Mouse (Mus musculus) liver, postnatal 0 days (tissue): ENCODE data around the gene Arhgef18. TPM values are rescaled to one million over a fixed set of nuclear protein-coding genes. Genes with fewer than 3 reads are reported as not detected.

Experiments used
- ATAC-seq: fragments of 200-750 bp; cut with Nextera tagmentation; 2 replicates; pipeline ENCODE4 v1.8.0; 2017; ENCODE audit warnings: mild to moderate bottlenecking, moderate library complexity
- DNase-seq: peaks from one replicate; pipeline ENCODE4 v3.0.0-alpha.2; 2016
- H3K27ac ChIP-seq: fragments of 300-500 bp; sonication (generic); 2 replicates; pipeline ENCODE4 v1.5.1; 2014; ENCODE audit warnings: antibody characterized with exemption, moderate library complexity, mild to moderate bottlenecking, low read depth
- H3K27me3 ChIP-seq: fragments of 300-500 bp; sonication (generic); 2 replicates; pipeline ENCODE4 v1.6.1; 2014; ENCODE audit warnings: low read length, control low read depth, mixed read lengths; ENCODE audit not compliant: insufficient read depth
- H3K36me3 ChIP-seq: fragments of 300-500 bp; sonication (generic); replicated peaks from 2 replicates; pipeline ENCODE4 v1.6.1; 2014; ENCODE audit warnings: mild to moderate bottlenecking, control low read depth, low read length, moderate library complexity, mixed read lengths; ENCODE audit not compliant: insufficient read depth
- H3K4me1 ChIP-seq: fragments of 300-500 bp; sonication (generic); 2 replicates; pipeline ENCODE4 v1.6.1; 2014; ENCODE audit warnings: antibody characterized with exemption, mild to moderate bottlenecking, control low read depth; ENCODE audit not compliant: insufficient read depth
- H3K4me2 ChIP-seq: fragments of 300-500 bp; sonication (generic); 2 replicates; pipeline ENCODE4 v1.6.1; 2014; ENCODE audit warnings: low read depth, mild to moderate bottlenecking, low read length, moderate library complexity, mixed read lengths
- H3K4me3 ChIP-seq: fragments of 300-500 bp; sonication (generic); 2 replicates; pipeline ENCODE4 v1.5.1; 2014; ENCODE audit warnings: low read depth, low read length
- H3K9ac ChIP-seq: fragments of 300-500 bp; sonication (generic); replicated peaks from 2 replicates; pipeline ENCODE4 v1.6.1; 2014; ENCODE audit warnings: mild to moderate bottlenecking, moderate library complexity
- H3K9me3 ChIP-seq: fragments of 300-500 bp; sonication (generic); 2 replicates; pipeline ENCODE4 v1.6.1; 2016; ENCODE audit warnings: mild to moderate bottlenecking, control low read depth, low read length, mixed read lengths
- CTCF ChIP-seq: sonication (generic); IDR thresholded peaks from 2 replicates; pipeline ENCODE4 v1.5.1; 2016; ENCODE audit warnings: antibody characterized with exemption, low read depth
- EP300 ChIP-seq: IDR thresholded peaks from 2 replicates; pipeline ENCODE4 v1.6.1; 2016; ENCODE audit warnings: antibody characterized with exemption, low read depth, mild to moderate bottlenecking
- WGBS: fragments of 180-500 bp; shearing (Covaris S2); extraction: QIAGEN DNeasy Blood & Tissue Kit; methylation state at CpG from one replicate; pipeline ENCODE4 v1.1.7; 2014; ENCODE audit not compliant: insufficient replicate concordance; 5-methylcytosine and 5-hydroxymethylcytosine counted together
- polyA plus RNA-seq: library from polyadenylated mRNA; unstranded; fragments of >200 nt; fragmentation: Nextera tagmentation; extraction: Ambion mirVana; gene quantifications from 2 replicates; pipeline ENCODE4 v1.2.1, GENCODE M21; 2015

Arhgef18 gene
- polyA plus RNA-seq, 1 experiment from 2014 or later = 1.9 TPM

GRCm38 (mm10) chr8:3467886-3468545 lies 75.2 kb downstream of the Arhgef18 start:
- no peaks in the 10 kb centered on the region for H3K9me3 ChIP-seq
- no peak for ATAC-seq
- H3K27me3 ChIP-seq = no peaks in the 10 kb centered on the region
- DNase-seq = no peak
- H3K4me2 ChIP-seq = peak overlapping the region; percentile 78
- H3K4me1 ChIP-seq = peaks cover 6% of the 10 kb centered on the region; the same call in 1 of the 2 replicates
- peak overlapping the region; percentile 71 for H3K9ac ChIP-seq
- peak overlapping the region; percentile 88 for H3K27ac ChIP-seq
- WGBS = 45% methylated on average over 9 of the region's 9 CpGs
- peak overlapping the region; percentile 53 for H3K4me3 ChIP-seq
- no peaks in the 10 kb centered on the region for H3K36me3 ChIP-seq
- TF ChIP-seq EP300 (no peak), CTCF (no peak)

DNA sequence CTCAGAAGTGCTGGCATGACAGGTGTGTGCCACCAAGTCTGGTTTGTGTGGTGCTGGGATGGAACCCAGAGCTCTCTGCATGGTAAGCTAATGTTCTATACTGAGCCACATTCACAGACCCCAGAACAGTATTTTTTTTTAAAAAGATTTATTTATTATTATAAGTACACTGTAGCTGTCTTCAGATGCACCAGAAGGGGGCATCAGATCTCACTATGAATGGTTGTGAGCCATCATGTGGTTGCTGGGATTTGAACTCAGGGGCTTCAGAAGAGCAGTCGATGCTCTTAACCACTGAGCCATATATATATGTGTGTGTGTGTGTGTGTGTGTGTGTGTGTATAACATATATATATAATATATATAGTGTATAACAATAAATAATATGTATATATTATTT lies 76.0 kb downstream of the Arhgef18 start:
- Histone ChIP-seq H3K9me3 (no peaks in the 10 kb centered on the region), H3K9ac (no peak overlapping the region), H3K27ac (0 out of 2 replicates have a peak overlapping the region, but pooled peaks have one; percentile 88), H3K36me3 (no peaks in the 10 kb centered on the region), H3K4me1 (peaks cover 6% of the 10 kb centered on the region; the same call in 1 of the 2 replicates), H3K4me3 (no peak overlapping the region), H3K4me2 (no peak overlapping the region), H3K27me3 (no peaks in the 10 kb centered on the region)
- 74% methylated on average over 1 of the region's 1 CpGs for WGBS
- ATAC-seq (no peak), DNase-seq (no peak)
- TF ChIP-seq CTCF (no peak), EP300 (no peak)

DNA sequence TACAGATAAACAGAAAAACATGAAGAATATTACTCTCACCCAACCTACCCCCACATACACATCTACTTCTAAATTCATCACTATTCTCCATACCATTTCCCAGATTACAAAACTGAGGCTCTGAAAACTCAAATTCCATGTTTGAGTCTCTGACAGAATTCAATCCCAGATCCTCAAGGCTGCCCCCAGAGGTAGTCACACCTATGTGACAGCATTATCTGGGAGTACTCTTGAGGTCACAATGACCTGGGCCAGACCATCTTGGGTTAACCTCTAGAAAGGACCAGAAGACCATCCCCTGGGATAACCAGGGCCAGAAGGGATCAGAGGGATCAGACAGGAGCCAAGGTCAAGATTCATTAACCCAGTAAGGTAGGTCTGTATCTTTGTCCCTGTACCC lies 77.8 kb downstream of the Arhgef18 start, which contains the start of gene Tex45:
TSS of gene Tex45 (plus strand) at position 301 of the 400 bp plus-strand sequence.
- Histone ChIP-seq H3K27me3 (no peaks in the 10 kb centered on the region), H3K4me2 (no peak within 1 kb of the TSS), H3K4me3 (no peak within 1 kb of the TSS), H3K36me3 (no peaks in the 10 kb centered on the region), H3K9me3 (no peaks in the 10 kb centered on the region), H3K9ac (no peak within 1 kb of the TSS), H3K27ac (no peak within 1 kb of the TSS), H3K4me1 (peaks cover 6% of the 10 kb centered on the region; the same call in 1 of the 2 replicates)
- TF ChIP-seq EP300 = no peak
- TF ChIP-seq CTCF = no peak
- DNase-seq (no peak), ATAC-seq (no peak)

- peak; percentile 19; the same call in 1 of the 2 replicates for ATAC-seq
- H3K4me3 ChIP-seq = no peak overlapping the region
Observed at GRCm38 (mm10) chr8:3475715-3476429, 83.1 kb downstream of the Arhgef18 start.

DNA sequence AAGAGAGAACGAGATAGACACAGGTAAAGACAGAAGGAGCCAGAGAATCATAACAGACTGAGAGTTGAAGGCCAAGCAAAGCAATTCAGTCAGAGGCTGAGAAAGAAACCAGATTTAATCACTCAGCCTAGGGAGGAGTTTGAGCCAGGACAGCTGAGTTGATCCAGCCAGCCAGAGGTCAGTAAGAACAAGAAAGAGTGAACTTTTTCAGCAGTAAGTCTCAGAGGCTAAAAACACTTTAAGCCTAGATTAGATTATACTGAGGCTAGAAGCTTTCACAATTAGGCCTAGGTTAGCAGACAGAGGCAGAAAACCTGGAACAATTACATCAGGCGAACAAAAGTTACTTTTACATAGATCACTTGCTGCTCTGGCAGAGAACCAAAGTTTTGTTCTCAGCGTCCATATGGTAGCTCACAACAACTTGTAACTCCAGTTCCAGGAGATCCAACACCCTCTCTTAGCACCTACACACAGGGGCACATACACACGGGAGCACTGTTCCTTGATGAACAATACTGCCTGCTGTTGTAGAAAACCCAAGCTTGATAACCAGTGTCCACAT lies 87.5 kb downstream of the Arhgef18 start:
- no peak for DNase-seq
- Histone ChIP-seq H3K9me3 (no peaks in the 10 kb centered on the region), H3K4me1 (0 out of 2 replicates have a peak, but pooled peaks cover 9% of the 10 kb centered on the region), H3K36me3 (no peaks in the 10 kb centered on the region), H3K27ac (no peak overlapping the region), H3K27me3 (peaks cover 7% of the 10 kb centered on the region; the same call in 1 of the 2 replicates), H3K4me3 (no peak overlapping the region), H3K9ac (no peak overlapping the region), H3K4me2 (no peak overlapping the region)
- 63% methylated on average over 4 of the region's 4 CpGs for WGBS
- TF ChIP-seq CTCF (no peak), EP300 (no peak)
- no peak for ATAC-seq

More at GRCm38 (mm10) chr8:3475715-3476429, 83.1 kb downstream of the Arhgef18 start:
- peak overlapping the region; percentile 48; the same call in 1 of the 2 replicates for H3K4me2 ChIP-seq
- H3K27me3 ChIP-seq = peaks cover 7% of the 10 kb centered on the region; the same call in 1 of the 2 replicates
- TF ChIP-seq EP300 (no peak), CTCF (no peak)
- H3K27ac ChIP-seq = no peak overlapping the region
- DNase-seq = no peak
- H3K9me3 ChIP-seq = no peaks in the 10 kb centered on the region
- H3K9ac ChIP-seq = no peak overlapping the region
- H3K4me1 ChIP-seq = 0 out of 2 replicates have a peak, but pooled peaks cover 3% of the 10 kb centered on the region
- no peaks in the 10 kb centered on the region for H3K36me3 ChIP-seq
- WGBS = 27% methylated on average over 37 of the region's 37 CpGs

GRCm38 (mm10) chr8:3481605-3482004 lies 88.8 kb downstream of the Arhgef18 start:
- DNase-seq (no peak), ATAC-seq (peak; percentile 70)
- Histone ChIP-seq H3K27me3 (peaks cover 3% of the 10 kb centered on the region; the same call in 1 of the 2 replicates), H3K9ac (no peak overlapping the region), H3K36me3 (no peaks in the 10 kb centered on the region), H3K27ac (no peak overlapping the region), H3K9me3 (no peaks in the 10 kb centered on the region), H3K4me3 (no peak overlapping the region), H3K4me1 (0 out of 2 replicates have a peak, but pooled peaks cover 9% of the 10 kb centered on the region), H3K4me2 (no peak overlapping the region)
- WGBS = 52% methylated on average over 5 of the region's 5 CpGs
- TF ChIP-seq EP300 (no peak), CTCF (no peak)
